Mouse (Mus musculus): ENCODE measurements around the gene Ldlrap1. TPM values are rescaled to one million over a fixed set of nuclear protein-coding genes. Genes with fewer than 3 reads are reported as not detected.

The Ldlrap1 gene
- 125 TPM for total RNA-seq (2023)

GRCm38 (mm10) chr4:134767426-134768225, at the start of gene Ldlrap1:
Ldlrap1 (minus strand) TSS chr4:134768024.

GRCm38 (mm10) chr4:134703835-134704546, 63.8 kb downstream of the Ldlrap1 start, which contains the start of gene Man1c1:
Man1c1 (minus strand) TSS chr4:134704290.

Other genes starting within 250 kb of the Ldlrap1 start
- gene Mtfr1l, start 232.6 kb downstream of the Ldlrap1 start, total RNA-seq (2023): 50.8 TPM
- 5.3 TPM for gene Selenon, start 215.9 kb downstream of the Ldlrap1 start, total RNA-seq (2023)
- 8.2 TPM for gene Man1c1, start 63.7 kb downstream of the Ldlrap1 start, total RNA-seq (2023)
- 36.8 TPM for gene Maco1, start 85.3 kb upstream of the Ldlrap1 start, total RNA-seq (2023)
- gene Rhd, start 96.5 kb upstream of the Ldlrap1 start, total RNA-seq (2023): not detected
- gene Tmem50a, start 147.0 kb upstream of the Ldlrap1 start, total RNA-seq (2023): 152 TPM
- gene Rsrp1, start 155.6 kb upstream of the Ldlrap1 start, total RNA-seq (2023): 354 TPM
- gene Syf2, start 162.9 kb upstream of the Ldlrap1 start, total RNA-seq (2023): 281 TPM

Measured in CD4-positive naive resting alpha-beta T cell, adult 76 days (primary cell).